Comparison of ENCODE assay signal across 8 mouse cellular contexts in the genomic region with DNA sequence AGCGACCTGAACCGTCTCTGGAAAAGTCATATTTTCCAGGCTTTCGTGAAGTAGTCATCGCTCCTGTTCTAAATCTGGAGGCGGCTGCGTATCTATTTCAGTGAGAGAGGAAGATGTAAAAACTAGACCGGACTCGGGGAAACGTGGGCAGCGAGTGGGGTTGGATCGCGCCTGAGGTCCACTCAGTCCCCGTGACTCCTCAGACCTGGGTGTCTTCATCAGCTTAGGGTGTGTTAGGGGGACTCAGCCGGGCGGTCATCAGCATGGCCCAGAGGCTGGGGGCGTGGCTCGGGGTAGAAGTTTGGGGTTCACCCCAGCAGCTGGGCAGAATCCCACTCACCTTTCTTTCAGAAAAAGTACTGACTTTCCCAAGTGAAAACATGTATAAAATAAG.
DNase-seq lines count a peak whose midpoint lies in the region; ATAC-seq and TF ChIP-seq lines count a peak whose summit lies in the region.

No protein-coding gene starts in this region.

- no peaks in the 10 kb centered on the region for H3K36me3 ChIP-seq in kidney, adult 2 months (ENCODE audit: control insufficient read depth, insufficient read depth, low read length)
- no peaks in the 10 kb centered on the region for H3K36me3 ChIP-seq in hindbrain, embryonic 12.5 days
- H3K36me3 ChIP-seq in megakaryocyte, embryonic 14.5 days (replicated peaks; ENCODE audit: low read length), result no peaks in the 10 kb centered on the region

- ATAC-seq in hindbrain, embryonic 12.5 days (ENCODE audit: low FRiP score), result peak; percentile 49

- DNase-seq in kidney, adult 2 months, result no peak
- DNase-seq in kidney, postnatal 14 days, result no peak
- peak; percentile 52 for DNase-seq in thymus, postnatal 4 days
- DNase-seq in left cerebral cortex, postnatal 4 days, result no peak
- no peak for DNase-seq in yolk sac, embryonic 10.5 days (ENCODE audit: low spot score)

- H3K27me3 ChIP-seq in kidney, adult 2 months (replicated peaks; ENCODE audit: control insufficient read depth, insufficient read depth, low read length), result no peaks in the 10 kb centered on the region
- no peaks in the 10 kb centered on the region for H3K27me3 ChIP-seq in hindbrain, embryonic 12.5 days
- H3K27me3 ChIP-seq in megakaryocyte, embryonic 14.5 days (replicated peaks), result peaks cover 4% of the 10 kb centered on the region

- 1% methylated on average over 17 of the region's 17 CpGs for WGBS in kidney, adult 2 months
- WGBS in hindbrain, embryonic 12.5 days, result 1% methylated on average over 17 of the region's 17 CpGs

- no peak for TF ChIP-seq CTCF in kidney, adult 2 months (conservative IDR thresholded peaks at IDR 0.05; ENCODE audit: insufficient read depth, insufficient read length, low read depth, low read length)
- no peak for TF ChIP-seq CTCF in bone marrow macrophage, adult 2 months (IDR thresholded peaks at IDR 0.05; ENCODE audit: low read depth, low read length)

- no peak for TF ChIP-seq POLR2A in kidney, adult 2 months (IDR thresholded peaks at IDR 0.05; ENCODE audit: low read depth, low read length)
- no peak for TF ChIP-seq POLR2A in bone marrow macrophage, adult 2 months (IDR thresholded peaks at IDR 0.05; ENCODE audit: borderline replicate concordance, low read depth, low read length)

- H3K9ac ChIP-seq in hindbrain, embryonic 12.5 days, result peak overlapping the region; percentile 76

- H3K4me3 ChIP-seq in kidney, adult 2 months (ENCODE audit: insufficient read depth, low read depth, low read length), result peak overlapping the region; percentile 63
- H3K4me3 ChIP-seq in bone marrow macrophage, adult 2 months (ENCODE audit: insufficient read depth, low read length), result peak overlapping the region; percentile 71
- peak overlapping the region; percentile 48 for H3K4me3 ChIP-seq in hindbrain, embryonic 12.5 days
- H3K4me3 ChIP-seq in megakaryocyte, embryonic 14.5 days (replicated peaks), result peak overlapping the region; percentile 93

- no peaks in the 10 kb centered on the region for H3K4me1 ChIP-seq in kidney, adult 2 months (ENCODE audit: control insufficient read depth, insufficient read depth, low read length)
- 0 out of 2 replicates have a peak, but pooled peaks cover 2% of the 10 kb centered on the region for H3K4me1 ChIP-seq in bone marrow macrophage, adult 2 months (ENCODE audit: control insufficient read depth, insufficient read depth, low read length)
- peaks cover 13% of the 10 kb centered on the region for H3K4me1 ChIP-seq in hindbrain, embryonic 12.5 days
- peaks cover 18% of the 10 kb centered on the region for H3K4me1 ChIP-seq in megakaryocyte, embryonic 14.5 days

- intact Hi-C loops in left cerebral cortex, postnatal 4 days (cut with DNase I), result loop anchor here (5.0 to 10.0 kb wide), 2 partner anchors 89 to 134 kb away; no protein-coding TSS in a partner anchor

- H3K4me2 ChIP-seq in hindbrain, embryonic 12.5 days (replicated peaks), result peak overlapping the region; percentile 68

- peak overlapping the region; percentile 82 for H3K27ac ChIP-seq in kidney, adult 2 months (ENCODE audit: insufficient read depth, low read depth, low read length)
- H3K27ac ChIP-seq in bone marrow macrophage, adult 2 months (ENCODE audit: insufficient read depth, low read depth, low read length), result peak overlapping the region; percentile 90
- peak overlapping the region; percentile 99 for H3K27ac ChIP-seq in hindbrain, embryonic 12.5 days

- no peaks in the 10 kb centered on the region for H3K9me3 ChIP-seq in hindbrain, embryonic 12.5 days (replicated peaks)
- no peaks in the 10 kb centered on the region for H3K9me3 ChIP-seq in megakaryocyte, embryonic 14.5 days
